Mouse (Mus musculus) cerebellum, adult 11-12 months (tissue): ENCODE data around the gene Olfr560.

ENCODE experiments used
- DNase-seq: peaks from one replicate; pipeline ENCODE4 v3.0.0; 2022

Gene Olfr560

GRCm38 (mm10) chr7:102759266-102759665, at the start of gene Olfr560, which contains the start of gene Olfr78:
Gene Olfr560, minus strand, starts transcription at chr7:102759366.
Gene Olfr78, minus strand, starts transcription at chr7:102759471.
- no peak for DNase-seq

GRCm38 (mm10) chr7:102803180-102803579, 44.0 kb upstream of the Olfr560 start, which contains the start of gene Olfr564:
Gene Olfr564, plus strand, starts transcription at chr7:102803480.
- no peak for DNase-seq

DNA sequence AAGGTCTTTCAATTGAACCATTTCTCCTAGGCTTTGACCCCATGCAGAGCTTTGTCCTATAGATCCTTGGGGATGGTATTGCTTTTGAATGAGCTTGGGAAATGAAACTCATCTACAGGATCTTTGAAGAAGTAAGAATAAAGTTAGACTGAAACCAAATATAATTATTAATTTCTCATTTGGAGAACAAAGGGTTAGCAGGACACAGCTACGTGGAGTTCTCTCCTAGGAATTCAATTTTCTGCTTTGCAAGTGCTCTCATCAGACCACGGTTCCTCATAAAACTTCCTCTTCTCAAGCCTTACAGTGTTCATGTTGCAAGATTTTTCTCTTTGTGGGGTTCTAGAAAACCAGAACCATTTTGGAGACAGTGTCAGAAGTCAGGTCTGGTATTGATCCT, 11.8 kb upstream of the Olfr560 start, which contains the start of gene Olfr561:
TSS of gene Olfr561 (plus strand) at position 301 of the 400 bp plus-strand sequence.
- DNase-seq: no peak

DNA sequence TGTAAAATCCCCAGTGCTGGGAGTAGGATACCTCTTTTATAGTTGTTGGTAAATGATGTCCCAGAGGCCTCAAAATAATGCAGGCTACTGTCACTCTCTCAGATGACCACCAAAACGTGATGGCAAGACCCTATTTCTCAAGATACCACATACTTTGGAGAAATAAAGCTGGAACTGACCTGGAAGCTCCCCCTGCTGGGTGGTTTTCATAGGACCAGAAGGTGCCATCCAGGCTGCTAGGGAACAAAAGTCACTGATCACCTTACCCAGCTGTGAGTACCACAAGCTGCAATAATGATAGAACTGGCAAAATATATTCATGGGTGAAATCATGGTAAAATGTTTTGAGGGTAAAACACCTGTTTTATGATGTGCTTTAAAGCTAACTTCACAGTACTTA, 7.1 kb downstream of the Olfr560 start:
- no peak for DNase-seq

GRCm38 (mm10) chr7:102737705-102738104, 21.5 kb downstream of the Olfr560 start:
- DNase-seq: no peak

DNA sequence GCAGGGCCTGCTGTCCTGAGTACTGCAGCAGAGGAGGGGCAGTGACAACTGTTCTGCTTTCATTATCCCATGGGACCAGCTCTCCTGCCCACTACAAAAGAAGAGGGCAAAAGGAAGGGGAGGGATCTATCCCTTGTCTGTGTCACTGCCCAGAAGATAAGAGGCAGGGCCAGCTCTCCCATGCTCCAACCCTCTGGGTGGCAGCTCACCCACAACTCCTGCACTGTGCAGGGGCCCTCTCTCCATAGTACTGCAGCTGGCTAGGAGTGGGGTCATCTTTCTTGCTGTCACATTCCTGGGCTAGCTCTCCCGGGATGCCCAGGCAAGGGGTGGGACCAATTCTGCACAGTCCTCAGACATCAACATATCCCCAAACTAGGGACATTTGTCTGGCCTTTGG, 25.4 kb downstream of the Olfr560 start:
- DNase-seq: no peak

DNA sequence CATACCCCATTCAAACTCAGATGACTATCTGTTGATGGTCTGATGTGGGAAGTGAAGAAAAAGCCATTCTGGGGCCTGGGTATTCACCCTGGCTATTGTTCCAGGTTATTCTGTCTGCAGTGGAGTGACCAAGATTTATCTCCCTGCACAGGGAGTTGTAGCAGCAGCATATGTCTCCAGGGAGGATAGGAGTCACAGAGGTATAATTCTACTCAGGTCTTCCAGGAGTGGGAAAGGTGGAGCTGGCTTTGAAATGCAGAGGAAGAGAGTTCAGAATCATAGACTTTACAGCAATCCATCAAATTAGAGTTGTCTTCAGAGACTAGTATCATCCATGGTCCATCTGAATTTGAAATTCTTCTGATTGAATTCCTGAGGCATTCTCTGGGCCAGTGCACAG, 31.8 kb downstream of the Olfr560 start, which contains the start of gene Olfr559:
TSS of gene Olfr559 (minus strand) at position 101 of the 400 bp plus-strand sequence.
- no peak for DNase-seq

- no peak for DNase-seq
Observed at GRCm38 (mm10) chr7:102718970-102719369, 40.2 kb downstream of the Olfr560 start, which contains the start of gene Olfr33. Gene Olfr33, minus strand, starts transcription at chr7:102719070.

DNA sequence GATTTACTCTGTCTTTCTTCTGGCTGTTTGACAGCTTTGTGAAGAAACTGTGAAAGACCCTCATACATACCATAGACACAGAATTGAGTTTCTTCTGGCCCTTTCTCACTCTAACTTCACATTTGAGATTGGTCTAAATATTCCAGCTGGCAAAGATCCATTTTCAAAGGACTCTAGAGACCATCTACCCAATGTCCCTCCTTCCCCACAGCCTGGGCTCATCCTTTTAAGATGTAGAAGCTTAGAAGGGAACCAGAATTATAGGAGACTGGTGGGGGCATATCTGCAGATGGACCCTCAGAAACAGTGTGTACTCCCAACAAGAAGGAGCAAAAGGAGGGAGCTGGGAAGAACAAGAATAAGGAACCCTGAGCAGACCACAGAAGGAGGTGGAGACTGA, 57.3 kb downstream of the Olfr560 start, which contains the start of gene Olfr558:
TSS of gene Olfr558 (plus strand) at position 301 of the 400 bp plus-strand sequence.
- no peak for DNase-seq
